In the genomic region with DNA sequence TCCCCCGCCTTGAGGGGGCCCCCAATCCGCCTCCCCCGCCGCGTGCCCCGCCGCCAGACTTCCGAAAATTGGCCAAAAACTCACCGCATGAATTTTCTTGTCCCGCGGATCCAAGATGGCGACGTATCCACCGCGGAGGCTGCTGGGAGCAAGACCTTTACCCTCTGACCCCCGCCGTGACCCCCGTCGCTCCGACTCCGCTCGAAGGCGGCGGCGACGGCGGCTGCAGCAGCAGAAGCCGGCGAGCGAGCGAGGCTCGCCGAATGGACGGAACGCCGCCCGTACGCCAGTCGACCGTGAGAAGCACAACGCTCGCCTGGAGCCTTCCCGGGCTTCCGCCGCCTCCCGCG, we compare ENCODE assay signal across 7 mouse cellular contexts. TPM values are rescaled to one million over a fixed set of nuclear protein-coding genes. Genes with fewer than 3 reads are reported as not detected.
DNase-seq lines count a peak whose midpoint lies in the region; ATAC-seq lines count a peak whose summit lies in the region.

A gene (minus strand): TSS at position 143 of the 350 bp plus-strand sequence.

- no peaks in the 10 kb centered on the region for H3K27me3 ChIP-seq in embryonic facial prominence, embryonic 10.5 days (replicated peaks; ENCODE audit: low read depth, poor library complexity, severe bottlenecking)
- H3K27me3 ChIP-seq in limb, embryonic 10.5 days (ENCODE audit: low read depth, poor library complexity, severe bottlenecking): no peaks in the 10 kb centered on the region
- no peaks in the 10 kb centered on the region for H3K27me3 ChIP-seq in midbrain, embryonic 13.5 days

- DNase-seq in adrenal gland, postnatal 10 days: peak; percentile 97
- peak; percentile 94 for DNase-seq in embryonic facial prominence, embryonic 10.5 days (ENCODE audit: low spot score)
- peak; percentile 87 for DNase-seq in kidney, adult 11 months
- DNase-seq in limb, embryonic 10.5 days (ENCODE audit: low spot score): peak; percentile 93
- DNase-seq in spleen, adult 12 weeks (ENCODE audit: low spot score): peak; percentile 87

- H3K27ac ChIP-seq in embryonic facial prominence, embryonic 10.5 days (replicated peaks): peak within 1 kb of the TSS; percentile 100
- peak within 1 kb of the TSS; percentile 99 for H3K27ac ChIP-seq in limb, embryonic 10.5 days
- peak within 1 kb of the TSS; percentile 99 for H3K27ac ChIP-seq in midbrain, embryonic 13.5 days

- H3K9ac ChIP-seq in midbrain, embryonic 13.5 days (replicated peaks): peak within 1 kb of the TSS; percentile 97

- peak; percentile 69 for ATAC-seq in granulocyte monocyte progenitor cell, adult 5-6 weeks (replicated peaks; ENCODE audit: poor library complexity, severe bottlenecking)
- ATAC-seq in midbrain, embryonic 13.5 days: no peak

- H3K36me3 ChIP-seq in embryonic facial prominence, embryonic 10.5 days (replicated peaks): peaks cover 21% of the 10 kb centered on the region
- peaks cover 11% of the 10 kb centered on the region for H3K36me3 ChIP-seq in limb, embryonic 10.5 days
- peaks cover 16% of the 10 kb centered on the region for H3K36me3 ChIP-seq in midbrain, embryonic 13.5 days

- H3K4me3 ChIP-seq in embryonic facial prominence, embryonic 10.5 days: peak within 1 kb of the TSS; percentile 94
- H3K4me3 ChIP-seq in limb, embryonic 10.5 days: peak within 1 kb of the TSS; percentile 99
- peak within 1 kb of the TSS; percentile 92 for H3K4me3 ChIP-seq in midbrain, embryonic 13.5 days (replicated peaks)

- peak within 1 kb of the TSS; percentile 81 for H3K4me2 ChIP-seq in midbrain, embryonic 13.5 days (replicated peaks)

- H3K9me3 ChIP-seq in embryonic facial prominence, embryonic 10.5 days: no peaks in the 10 kb centered on the region
- H3K9me3 ChIP-seq in limb, embryonic 10.5 days (replicated peaks): no peaks in the 10 kb centered on the region
- no peaks in the 10 kb centered on the region for H3K9me3 ChIP-seq in midbrain, embryonic 13.5 days

- under 1% methylated on average over 47 of the region's 47 CpGs for WGBS in embryonic facial prominence, embryonic 10.5 days
- WGBS in limb, embryonic 10.5 days: under 1% methylated on average over 47 of the region's 47 CpGs
- under 1% methylated on average over 47 of the region's 47 CpGs for WGBS in midbrain, embryonic 13.5 days

- peaks cover 17% of the 10 kb centered on the region for H3K4me1 ChIP-seq in embryonic facial prominence, embryonic 10.5 days
- peaks cover 14% of the 10 kb centered on the region for H3K4me1 ChIP-seq in limb, embryonic 10.5 days
- H3K4me1 ChIP-seq in midbrain, embryonic 13.5 days (replicated peaks): peaks cover 26% of the 10 kb centered on the region

RNA-seq across cellular contexts. Expression of the gene that starts here (rescaled TPM):
- 10 to 100 TPM; 60.0 to 75.3 TPM for total RNA-seq in adrenal gland, postnatal 10 days (2021)
- 124 and 125 TPM in 2 replicates for polyA plus RNA-seq in embryonic facial prominence, embryonic 10.5 days (2016; fragmentation: Nextera tagmentation; extraction: Ambion mirVana)
- total RNA-seq in granulocyte monocyte progenitor cell, adult 5-6 weeks (2014; fragmentation: Nextera tagmentation): 83.5 and 98.9 TPM in 2 replicates
- 108 and 117 TPM in 2 replicates for total RNA-seq in granulocyte monocyte progenitor cell, adult 5-6 weeks (2017)
- 125 and 136 TPM in 2 replicates for polyA plus RNA-seq in limb, embryonic 10.5 days (2016; fragmentation: Nextera tagmentation; extraction: Ambion mirVana)
- polyA plus RNA-seq in midbrain, embryonic 13.5 days (2015; fragmentation: Nextera tagmentation; extraction: Ambion mirVana): 111 and 117 TPM in 2 replicates
